Mouse (Mus musculus) liver, embryonic 13.5 days (tissue): ENCODE measurements around the gene Lbh. TPM values are rescaled to one million over a fixed set of nuclear protein-coding genes. Genes with fewer than 3 reads are reported as not detected.

Source experiments
- ATAC-seq: fragments of 200-750 bp; cut with Nextera tagmentation; 2 replicates; pipeline ENCODE4 v1.8.0; 2017; ENCODE audit warnings: low read depth, mild to moderate bottlenecking, moderate number of reproducible peaks, moderate library complexity
- DNase-seq: peaks from one replicate; pipeline ENCODE4 v3.0.0; 2022
- H3K27ac ChIP-seq: fragments of 300-500 bp; sonication (generic); 2 replicates; pipeline ENCODE4 v1.5.1; 2015; ENCODE audit warnings: moderate library complexity, mild to moderate bottlenecking, inconsistent platforms
- H3K27me3 ChIP-seq: fragments of 300-500 bp; sonication (generic); 2 replicates; pipeline ENCODE4 v1.6.1; 2015; ENCODE audit warnings: mild to moderate bottlenecking, inconsistent platforms
- H3K36me3 ChIP-seq: fragments of 300-500 bp; sonication (generic); 2 replicates; pipeline ENCODE4 v1.6.1; 2015; ENCODE audit warnings: mild to moderate bottlenecking, inconsistent platforms
- H3K4me1 ChIP-seq: fragments of 300-500 bp; sonication (generic); replicated peaks from 2 replicates; pipeline ENCODE4 v1.6.1; 2015; ENCODE audit warnings: inconsistent platforms
- H3K4me2 ChIP-seq: fragments of 300-500 bp; sonication (generic); 2 replicates; pipeline ENCODE4 v1.6.1; 2015; ENCODE audit warnings: inconsistent platforms, mild to moderate bottlenecking, moderate library complexity
- H3K4me3 ChIP-seq: fragments of 300-500 bp; sonication (generic); replicated peaks from 2 replicates; pipeline ENCODE4 v1.5.1; 2015; ENCODE audit warnings: mild to moderate bottlenecking, inconsistent platforms
- H3K9ac ChIP-seq: fragments of 300-500 bp; sonication (generic); 2 replicates; pipeline ENCODE4 v1.6.1; 2015; ENCODE audit warnings: mild to moderate bottlenecking, inconsistent platforms
- H3K9me3 ChIP-seq: fragments of 300-500 bp; sonication (generic); replicated peaks from 2 replicates; pipeline ENCODE4 v1.6.1; 2016; ENCODE audit warnings: inconsistent platforms
- WGBS: fragments of 180-500 bp; shearing (Covaris S2); methylation state at CpG from one replicate; pipeline ENCODE4 v1.1.7; 2015; ENCODE audit not compliant: insufficient replicate concordance; 5-methylcytosine and 5-hydroxymethylcytosine counted together
- polyA plus RNA-seq: library from polyadenylated mRNA; unstranded; fragments of >200 nt; fragmentation: Nextera tagmentation; extraction: Ambion mirVana; gene quantifications from 2 replicates; pipeline ENCODE4 v1.2.1, GENCODE M21; 2015

Gene Lbh
- polyA plus RNA-seq, 1 experiment from 2014 or later: 0.92 TPM

DNA sequence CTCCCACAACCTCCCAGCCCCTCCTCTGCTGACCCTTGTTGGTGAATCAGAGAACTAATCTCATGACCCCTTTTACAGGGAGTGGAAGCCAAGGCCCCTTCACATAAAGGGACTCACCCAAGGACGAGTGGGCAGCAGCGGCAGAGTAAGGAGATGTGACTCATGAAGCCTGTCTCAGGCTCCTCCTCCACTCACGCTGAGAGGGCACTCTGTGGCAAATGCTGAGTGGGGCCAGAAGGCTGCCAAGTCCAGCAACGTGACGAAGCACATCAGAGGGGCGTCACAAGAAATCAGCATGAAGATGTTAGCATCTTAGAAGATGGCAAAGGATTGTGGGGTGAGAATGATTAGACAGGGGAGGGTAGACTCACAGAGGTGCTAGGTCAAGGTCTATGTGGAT, 64.1 kb downstream of the Lbh start:
- no peak overlapping the region for H3K4me2 ChIP-seq
- peaks cover 8% of the 10 kb centered on the region for H3K4me1 ChIP-seq
- no peak for ATAC-seq
- no peak for DNase-seq
- WGBS: 74% methylated on average over 6 of the region's 6 CpGs
- H3K27me3 ChIP-seq: no peaks in the 10 kb centered on the region
- H3K4me3 ChIP-seq: no peak overlapping the region
- H3K27ac ChIP-seq: no peak overlapping the region
- H3K9ac ChIP-seq: no peak overlapping the region
- H3K9me3 ChIP-seq: no peaks in the 10 kb centered on the region
- no peaks in the 10 kb centered on the region for H3K36me3 ChIP-seq

DNA sequence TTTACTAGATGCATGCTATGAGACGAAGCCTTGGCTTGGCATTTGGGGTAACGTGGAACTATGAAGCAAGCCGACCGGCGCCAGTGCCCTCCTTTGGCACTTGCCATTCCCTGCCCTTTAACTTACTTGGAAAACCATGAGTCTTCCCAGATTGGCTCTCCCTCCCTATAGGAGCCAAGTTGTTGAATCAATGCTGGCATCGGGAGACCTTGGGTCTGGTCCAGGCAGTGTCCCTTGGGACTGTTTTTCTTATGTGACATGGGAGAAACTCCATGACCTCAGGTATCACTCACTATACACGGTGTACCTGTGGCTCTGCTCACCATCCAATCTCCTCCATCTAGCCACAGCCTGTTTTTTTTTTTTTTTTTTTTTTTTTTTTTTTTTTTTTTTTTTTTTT, 65.4 kb downstream of the Lbh start:
- no peak for ATAC-seq

DNA sequence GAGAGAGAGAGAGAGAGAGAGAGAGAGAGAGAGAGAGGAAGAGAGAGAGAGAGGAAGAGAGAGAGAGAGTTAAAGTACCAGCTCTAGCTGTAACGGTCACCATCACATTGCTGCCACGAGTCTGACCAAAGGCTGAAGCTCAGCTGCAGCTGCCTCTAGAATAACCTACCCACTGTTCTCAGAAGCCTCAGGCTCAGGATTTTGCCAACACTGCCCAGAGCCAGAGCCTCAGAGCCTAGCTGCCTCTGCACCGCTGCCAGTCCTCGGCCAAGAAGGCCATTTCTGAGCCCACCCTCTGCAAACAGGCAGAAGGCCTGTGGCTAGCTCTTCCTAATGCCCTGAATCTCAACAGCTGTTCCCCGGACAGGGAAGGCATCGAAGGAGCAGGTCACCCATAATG, 70.9 kb downstream of the Lbh start:
- no peaks in the 10 kb centered on the region for H3K4me1 ChIP-seq
- H3K9ac ChIP-seq: no peak overlapping the region
- H3K27me3 ChIP-seq: no peaks in the 10 kb centered on the region
- DNase-seq: no peak
- H3K9me3 ChIP-seq: no peaks in the 10 kb centered on the region
- no peak for ATAC-seq
- no peak overlapping the region for H3K4me2 ChIP-seq
- no peaks in the 10 kb centered on the region for H3K36me3 ChIP-seq
- H3K27ac ChIP-seq: no peak overlapping the region
- 70% methylated on average over 6 of the region's 6 CpGs for WGBS
- H3K4me3 ChIP-seq: no peak overlapping the region

More for the DNA sequence above, 65.4 kb downstream of the Lbh start:
- Histone ChIP-seq H3K27me3 (no peaks in the 10 kb centered on the region), H3K4me2 (no peak overlapping the region), H3K9me3 (no peaks in the 10 kb centered on the region), H3K4me3 (no peak overlapping the region), H3K36me3 (no peaks in the 10 kb centered on the region), H3K9ac (no peak overlapping the region), H3K4me1 (no peaks in the 10 kb centered on the region), H3K27ac (no peak overlapping the region)
- WGBS: 74% methylated on average over 7 of the region's 7 CpGs
- DNase-seq: no peak

Other genes with a start within 250 kb of the Lbh start
- gene Ypel5, start 81.9 kb upstream of the Lbh start, polyA plus RNA-seq: 79.4 and 92.9 TPM in 2 replicates
- 1.7 and 3.7 TPM in 2 replicates for gene Lclat1, start 189.7 kb downstream of the Lbh start, polyA plus RNA-seq